Mouse (Mus musculus): ENCODE results near the gene Lyrm9. TPM values are rescaled to one million over a fixed set of nuclear protein-coding genes. Genes with fewer than 3 reads are reported as not detected.

Gene Lyrm9
- polyA plus RNA-seq, 1 experiment from 2014 or later = 11.1 TPM

DNA sequence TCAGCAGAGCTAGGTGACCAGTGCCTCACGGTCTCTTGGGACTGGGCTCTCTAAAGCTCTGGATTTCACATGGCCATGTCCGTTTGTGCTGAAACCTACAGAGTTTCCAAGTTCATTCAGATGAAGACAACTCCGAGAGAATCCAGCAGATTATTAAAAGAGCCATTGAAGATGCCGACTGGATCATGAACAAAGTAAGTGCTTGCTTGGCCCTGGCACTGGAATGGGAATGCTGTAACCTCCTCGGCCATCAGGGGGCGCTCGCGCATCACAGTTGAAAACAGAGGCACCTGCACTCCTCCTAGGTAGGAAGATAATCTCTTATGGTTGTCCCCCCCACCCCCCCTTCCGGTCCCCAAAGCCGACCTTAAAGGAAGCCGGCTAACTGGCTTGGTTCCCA, 11.6 kb downstream of the Lyrm9 start:
- H3K4me2 ChIP-seq = no peak overlapping the region
- no peak for ATAC-seq (ENCODE audit: insufficient number of reproducible peaks, insufficient read depth, low FRiP score, low TSS enrichment, low read depth)
- no peak overlapping the region for H3K9ac ChIP-seq
- 9% methylated on average over 11 of the region's 11 CpGs for WGBS
- no peaks in the 10 kb centered on the region for H3K9me3 ChIP-seq
- no peak overlapping the region for H3K27ac ChIP-seq
- 0 out of 2 replicates have a peak, but pooled peaks cover 6% of the 10 kb centered on the region for H3K36me3 ChIP-seq
- H3K4me1 ChIP-seq = peaks cover 7% of the 10 kb centered on the region; the same call in 1 of the 2 replicates
- H3K4me3 ChIP-seq = no peak overlapping the region
- H3K27me3 ChIP-seq = no peaks in the 10 kb centered on the region

DNA sequence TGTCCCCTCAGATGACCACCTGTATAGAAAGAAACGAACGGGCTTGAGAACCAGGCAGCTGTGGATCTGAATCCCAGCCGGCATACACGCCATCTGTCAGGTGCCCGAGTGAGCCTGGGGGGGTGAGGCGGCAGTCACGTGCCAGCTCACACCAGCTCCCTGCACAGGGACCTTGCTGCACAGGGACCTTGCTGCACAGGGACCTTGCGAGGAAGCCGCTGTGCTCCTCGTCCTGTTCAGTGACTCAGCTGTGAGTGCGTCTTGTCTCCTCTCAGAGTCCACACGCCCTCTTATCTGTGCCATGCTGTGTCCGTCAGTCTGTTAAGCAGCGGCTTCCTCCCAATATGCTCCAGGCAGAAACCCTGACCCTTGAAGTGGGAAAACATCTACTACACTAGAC, 13.1 kb downstream of the Lyrm9 start:
- Histone ChIP-seq H3K36me3 (0 out of 2 replicates have a peak, but pooled peaks cover 6% of the 10 kb centered on the region), H3K9me3 (no peaks in the 10 kb centered on the region), H3K27ac (no peak overlapping the region), H3K4me2 (no peak overlapping the region), H3K4me1 (0 out of 2 replicates have a peak, but pooled peaks cover 3% of the 10 kb centered on the region), H3K27me3 (no peaks in the 10 kb centered on the region), H3K4me3 (no peak overlapping the region), H3K9ac (no peak overlapping the region)
- ATAC-seq (ENCODE audit: insufficient number of reproducible peaks, insufficient read depth, low FRiP score, low TSS enrichment, low read depth) = no peak
- WGBS = 82% methylated on average over 14 of the region's 14 CpGs

DNA sequence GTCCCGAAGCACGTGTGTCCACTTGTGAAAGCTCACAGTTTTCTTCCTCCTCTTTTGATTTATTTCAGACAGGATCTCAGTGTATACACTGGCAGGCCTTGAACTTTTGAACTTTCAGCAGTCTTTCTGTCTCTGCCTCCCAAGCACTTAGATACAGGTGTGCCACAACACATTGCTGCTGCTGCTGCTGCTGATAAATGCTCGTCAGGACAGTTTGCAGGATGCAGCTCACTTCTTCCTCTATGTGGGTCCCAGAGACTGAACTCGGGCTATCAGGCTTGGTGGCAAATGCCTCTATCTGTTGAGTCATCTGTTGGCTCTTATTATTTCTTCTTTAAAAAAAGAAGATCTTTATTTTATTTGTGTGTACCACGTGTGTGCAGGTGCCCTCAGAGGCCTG, 13.8 kb downstream of the Lyrm9 start:
- WGBS = 82% methylated on average over 5 of the region's 5 CpGs
- Histone ChIP-seq H3K9ac (no peak overlapping the region), H3K27ac (no peak overlapping the region), H3K4me1 (0 out of 2 replicates have a peak, but pooled peaks cover 3% of the 10 kb centered on the region), H3K9me3 (no peaks in the 10 kb centered on the region), H3K4me3 (no peak overlapping the region), H3K4me2 (no peak overlapping the region), H3K36me3 (0 out of 2 replicates have a peak, but pooled peaks cover 6% of the 10 kb centered on the region), H3K27me3 (no peaks in the 10 kb centered on the region)
- no peak for ATAC-seq (ENCODE audit: insufficient number of reproducible peaks, insufficient read depth, low FRiP score, low TSS enrichment, low read depth)

DNA sequence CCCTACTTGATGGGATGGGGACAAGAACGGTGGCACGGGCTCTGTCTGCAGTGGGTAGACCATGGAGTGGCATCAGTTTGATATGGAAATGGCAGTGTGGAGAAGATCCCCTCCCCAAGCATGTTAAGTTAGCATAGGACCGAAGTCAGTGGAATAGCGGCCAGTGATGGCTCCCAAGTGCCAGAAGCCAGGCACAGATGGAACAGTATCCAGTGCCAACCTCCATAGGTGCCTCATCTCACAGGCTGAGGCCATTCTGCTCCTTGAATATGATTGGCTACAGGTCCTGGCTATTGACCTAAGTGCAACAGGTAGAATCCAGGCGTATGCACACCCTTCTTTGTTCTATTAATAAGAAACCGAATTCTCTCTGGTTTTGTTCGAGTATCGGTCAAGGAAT, 15.6 kb downstream of the Lyrm9 start:
- H3K36me3 ChIP-seq = 0 out of 2 replicates have a peak, but pooled peaks cover 6% of the 10 kb centered on the region
- no peaks in the 10 kb centered on the region for H3K9me3 ChIP-seq
- H3K4me3 ChIP-seq = no peak overlapping the region
- H3K27me3 ChIP-seq = no peaks in the 10 kb centered on the region
- no peak overlapping the region for H3K4me2 ChIP-seq
- 0 out of 2 replicates have a peak, but pooled peaks cover 3% of the 10 kb centered on the region for H3K4me1 ChIP-seq
- no peak overlapping the region for H3K27ac ChIP-seq
- no peak for ATAC-seq (ENCODE audit: insufficient number of reproducible peaks, insufficient read depth, low FRiP score, low TSS enrichment, low read depth)
- no peak overlapping the region for H3K9ac ChIP-seq
- 87% methylated on average over 8 of the region's 8 CpGs for WGBS

DNA sequence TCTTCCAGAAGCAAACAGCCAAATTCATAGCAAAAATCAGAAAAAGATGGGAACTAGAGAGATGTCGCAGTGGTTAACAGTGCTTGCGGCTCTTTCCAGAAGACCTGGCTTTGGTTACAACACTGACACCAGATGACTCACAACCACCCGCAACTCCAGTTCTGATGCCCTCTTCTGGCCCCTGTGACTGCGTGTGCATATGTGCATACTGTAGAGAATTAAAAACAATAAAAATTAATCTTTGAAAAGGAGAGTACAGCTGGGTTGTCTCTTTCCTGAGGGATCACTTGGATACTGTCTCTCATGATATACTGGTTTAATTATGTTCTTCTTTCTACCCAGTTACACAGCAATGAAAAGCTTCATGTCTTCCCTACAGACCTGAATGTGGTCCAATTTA, 20.2 kb downstream of the Lyrm9 start:
- H3K4me2 ChIP-seq = no peak overlapping the region
- no peaks in the 10 kb centered on the region for H3K27me3 ChIP-seq
- H3K9me3 ChIP-seq = no peaks in the 10 kb centered on the region
- ATAC-seq (ENCODE audit: insufficient number of reproducible peaks, insufficient read depth, low FRiP score, low TSS enrichment, low read depth) = no peak
- no peaks in the 10 kb centered on the region for H3K36me3 ChIP-seq
- H3K4me3 ChIP-seq = no peak overlapping the region
- H3K4me1 ChIP-seq = no peaks in the 10 kb centered on the region
- WGBS = 55% methylated on average over 4 of the region's 4 CpGs
- H3K27ac ChIP-seq = no peak overlapping the region
- no peak overlapping the region for H3K9ac ChIP-seq

DNA sequence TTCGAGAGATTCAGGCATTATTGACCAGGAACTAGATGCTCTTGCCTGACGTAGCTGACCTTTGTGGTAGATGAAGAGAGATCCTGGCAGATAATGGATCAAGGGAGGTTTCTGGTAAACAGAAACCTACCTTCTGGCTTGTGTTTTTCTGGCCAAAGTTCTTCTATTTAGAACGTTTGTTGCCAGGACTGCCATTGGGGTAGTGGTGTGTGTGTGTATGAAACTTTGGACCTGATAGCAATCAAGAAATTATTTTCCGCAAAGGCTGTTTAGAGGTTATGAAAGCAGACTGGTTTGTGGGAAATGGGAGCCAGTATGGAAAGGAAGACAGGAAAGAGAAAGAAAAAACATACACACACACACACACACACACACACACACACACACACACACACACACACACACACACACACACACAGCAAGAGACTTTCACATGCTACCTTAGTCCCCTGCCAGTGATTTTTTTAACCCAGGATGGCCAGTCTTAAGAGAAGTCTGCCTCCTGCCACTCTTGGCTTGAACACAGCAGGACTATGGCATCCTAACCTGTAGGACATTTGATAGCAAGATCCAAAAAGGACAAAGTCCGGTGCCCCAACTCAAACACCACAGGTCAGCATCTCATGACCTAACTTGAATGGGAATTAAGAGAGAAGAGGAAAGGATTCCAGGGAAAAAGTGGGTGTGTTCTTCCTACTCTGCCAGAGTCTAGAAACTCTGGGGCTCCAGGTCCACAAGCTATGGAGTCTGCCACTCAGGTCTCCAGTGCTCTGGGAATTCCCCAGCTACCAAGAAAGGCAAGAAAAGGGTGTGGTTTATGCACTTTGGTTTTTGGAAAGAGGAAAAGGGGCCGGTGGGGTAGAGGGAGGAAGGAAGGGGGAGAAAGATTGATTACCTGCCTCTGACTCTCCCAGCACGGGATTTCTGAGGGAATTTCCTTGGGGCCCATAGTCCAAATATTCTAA, 21.8 kb downstream of the Lyrm9 start:
- Histone ChIP-seq H3K4me3 (no peak overlapping the region), H3K4me2 (no peak overlapping the region), H3K27ac (no peak overlapping the region), H3K4me1 (no peaks in the 10 kb centered on the region), H3K27me3 (no peaks in the 10 kb centered on the region), H3K36me3 (no peaks in the 10 kb centered on the region), H3K9me3 (no peaks in the 10 kb centered on the region), H3K9ac (no peak overlapping the region)
- WGBS = 60% methylated on average over 7 of the region's 7 CpGs
- ATAC-seq (ENCODE audit: insufficient number of reproducible peaks, insufficient read depth, low FRiP score, low TSS enrichment, low read depth) = no peak

DNA sequence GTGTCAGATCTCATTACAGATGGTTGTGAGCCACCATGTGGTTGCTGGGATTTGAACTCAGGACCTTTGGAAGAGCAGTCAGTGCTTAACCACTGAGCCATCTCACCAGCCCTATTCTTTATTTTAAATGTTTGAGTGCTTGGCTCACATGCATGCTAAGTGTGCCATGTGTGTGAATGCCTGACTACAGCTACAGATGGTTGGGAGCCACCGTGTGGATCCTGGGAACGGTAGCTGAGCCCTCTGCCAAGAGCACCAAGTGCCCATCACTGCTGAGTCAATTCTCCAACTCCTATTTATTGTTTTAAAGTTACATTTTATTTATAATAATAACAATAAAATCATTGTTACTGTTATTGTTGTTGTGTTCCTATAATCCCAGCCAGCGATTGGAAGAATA, 23.5 kb downstream of the Lyrm9 start:
- Histone ChIP-seq H3K9me3 (no peaks in the 10 kb centered on the region), H3K4me1 (no peaks in the 10 kb centered on the region), H3K4me2 (no peak overlapping the region), H3K9ac (no peak overlapping the region), H3K27me3 (no peaks in the 10 kb centered on the region), H3K27ac (no peak overlapping the region), H3K4me3 (no peak overlapping the region), H3K36me3 (no peaks in the 10 kb centered on the region)
- WGBS = 92% methylated on average over 3 of the region's 3 CpGs
- no peak for ATAC-seq (ENCODE audit: insufficient number of reproducible peaks, insufficient read depth, low FRiP score, low TSS enrichment, low read depth)

DNA sequence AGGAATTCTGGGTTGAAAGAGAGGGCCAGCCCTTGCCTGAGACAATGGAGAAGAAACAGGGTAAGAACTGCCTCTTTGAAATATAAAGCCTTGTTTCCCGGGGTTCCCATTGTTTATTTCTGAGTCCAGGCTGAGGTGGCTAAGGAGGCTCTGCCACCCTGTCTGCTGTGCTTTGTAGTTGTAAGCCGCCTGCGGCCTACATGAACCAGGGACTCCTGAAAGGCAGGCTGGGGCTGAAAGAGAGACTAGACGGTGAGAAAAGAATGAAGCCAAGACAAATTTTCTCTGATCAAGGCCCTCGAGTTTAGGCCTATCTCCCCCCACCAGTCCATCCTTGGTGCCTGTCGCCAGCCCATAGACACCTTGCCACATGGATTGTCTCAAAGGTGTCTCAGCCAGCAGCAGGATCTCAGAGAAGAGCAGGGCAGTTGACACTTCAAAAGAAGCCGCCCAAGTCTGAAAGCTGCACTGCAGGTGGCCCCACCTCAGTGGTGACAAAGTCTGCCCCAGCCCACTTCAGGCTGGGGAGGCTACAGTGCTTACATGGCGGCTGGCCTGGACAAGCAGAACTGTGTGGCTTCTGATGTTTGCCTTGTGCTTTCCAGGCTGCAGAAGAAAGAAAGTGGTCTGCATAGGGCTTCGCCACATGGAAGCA, 25.0 kb downstream of the Lyrm9 start:
- Histone ChIP-seq H3K27me3 (no peaks in the 10 kb centered on the region), H3K4me1 (no peaks in the 10 kb centered on the region), H3K9me3 (no peaks in the 10 kb centered on the region), H3K4me3 (no peak overlapping the region), H3K36me3 (no peaks in the 10 kb centered on the region), H3K27ac (no peak overlapping the region), H3K4me2 (no peak overlapping the region), H3K9ac (no peak overlapping the region)
- ATAC-seq (ENCODE audit: insufficient number of reproducible peaks, insufficient read depth, low FRiP score, low TSS enrichment, low read depth) = no peak
- 38% methylated on average over 9 of the region's 9 CpGs for WGBS

DNA sequence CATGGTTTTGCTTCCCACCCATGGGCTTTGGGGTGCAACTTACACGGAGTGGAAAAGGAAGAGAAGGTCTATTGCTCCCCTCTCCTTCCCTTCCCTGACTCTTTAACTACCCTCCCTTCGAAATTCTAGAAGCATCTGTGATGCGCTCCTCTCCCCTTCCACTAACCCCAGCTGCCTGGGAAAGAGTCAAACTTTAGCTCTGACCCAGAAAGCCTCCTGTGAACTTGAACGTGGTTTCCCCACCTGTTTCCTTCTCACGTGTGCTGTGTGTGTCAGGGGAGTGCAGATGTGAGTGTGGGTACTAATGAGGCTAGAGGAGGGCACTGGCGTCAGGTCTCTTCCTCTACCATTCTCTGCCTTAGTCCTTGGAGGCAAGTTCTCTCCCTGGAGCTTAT, 25.5 kb downstream of the Lyrm9 start:
- 50% methylated on average over 6 of the region's 6 CpGs for WGBS
- no peak overlapping the region for H3K27ac ChIP-seq
- H3K4me3 ChIP-seq = no peak overlapping the region
- H3K4me1 ChIP-seq = no peaks in the 10 kb centered on the region
- no peak overlapping the region for H3K4me2 ChIP-seq
- no peaks in the 10 kb centered on the region for H3K9me3 ChIP-seq
- H3K9ac ChIP-seq = no peak overlapping the region
- H3K27me3 ChIP-seq = no peaks in the 10 kb centered on the region
- H3K36me3 ChIP-seq = no peaks in the 10 kb centered on the region
- no peak for ATAC-seq (ENCODE audit: insufficient number of reproducible peaks, insufficient read depth, low FRiP score, low TSS enrichment, low read depth)

DNA sequence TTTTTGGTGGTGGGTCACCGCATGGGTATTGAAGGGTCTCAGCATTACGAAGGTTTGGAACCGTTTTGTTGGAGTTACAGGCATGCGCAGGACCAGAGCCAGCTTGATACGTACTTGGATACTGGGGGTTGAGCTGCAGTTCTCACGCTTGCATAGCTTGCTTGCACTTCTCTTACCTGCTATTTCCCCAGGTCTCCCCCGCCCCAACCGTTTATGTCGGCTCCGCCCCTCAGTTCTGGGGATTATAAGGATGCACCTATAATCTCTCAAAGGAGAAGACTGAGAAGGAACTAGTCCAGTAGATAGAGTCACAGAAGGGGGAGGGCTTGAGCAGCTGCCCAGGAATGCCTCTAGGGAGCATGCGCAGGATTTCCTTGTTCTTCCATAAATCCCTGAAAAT, 26.1 kb downstream of the Lyrm9 start:
- H3K27ac ChIP-seq = no peak overlapping the region
- ATAC-seq (ENCODE audit: insufficient number of reproducible peaks, insufficient read depth, low FRiP score, low TSS enrichment, low read depth) = no peak
- WGBS = 81% methylated on average over 11 of the region's 11 CpGs
- H3K4me3 ChIP-seq = no peak overlapping the region
- H3K9me3 ChIP-seq = no peaks in the 10 kb centered on the region
- H3K36me3 ChIP-seq = no peaks in the 10 kb centered on the region
- no peak overlapping the region for H3K9ac ChIP-seq
- no peaks in the 10 kb centered on the region for H3K4me1 ChIP-seq
- H3K4me2 ChIP-seq = no peak overlapping the region
- no peaks in the 10 kb centered on the region for H3K27me3 ChIP-seq

DNA sequence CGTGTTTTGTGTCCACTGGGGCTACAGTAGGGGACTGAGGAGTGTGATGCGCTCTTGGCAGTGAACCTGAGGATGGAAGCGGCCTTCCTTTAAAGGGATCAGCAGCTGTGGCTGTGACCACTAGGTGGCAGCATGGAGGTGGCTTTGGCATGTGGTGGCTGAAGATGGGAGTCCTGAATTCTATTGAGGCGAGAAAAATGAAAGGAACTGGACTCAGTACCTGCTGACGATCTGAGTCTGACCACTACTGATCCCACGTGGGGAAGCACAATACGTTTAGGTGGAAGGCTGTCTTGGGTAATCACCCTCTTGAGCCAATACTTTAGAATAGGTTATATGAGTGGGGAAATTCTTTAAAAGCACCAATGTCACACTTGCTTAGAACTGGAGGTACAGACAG, 29.9 kb downstream of the Lyrm9 start:
- 11% methylated on average over 7 of the region's 7 CpGs for WGBS
- no peak for ATAC-seq (ENCODE audit: insufficient number of reproducible peaks, insufficient read depth, low FRiP score, low TSS enrichment, low read depth)
- no peaks in the 10 kb centered on the region for H3K36me3 ChIP-seq
- H3K9me3 ChIP-seq = no peaks in the 10 kb centered on the region
- H3K27me3 ChIP-seq = no peaks in the 10 kb centered on the region
- H3K9ac ChIP-seq = no peak overlapping the region
- H3K4me1 ChIP-seq = no peaks in the 10 kb centered on the region
- no peak overlapping the region for H3K27ac ChIP-seq
- no peak overlapping the region for H3K4me2 ChIP-seq
- H3K4me3 ChIP-seq = no peak overlapping the region

DNA sequence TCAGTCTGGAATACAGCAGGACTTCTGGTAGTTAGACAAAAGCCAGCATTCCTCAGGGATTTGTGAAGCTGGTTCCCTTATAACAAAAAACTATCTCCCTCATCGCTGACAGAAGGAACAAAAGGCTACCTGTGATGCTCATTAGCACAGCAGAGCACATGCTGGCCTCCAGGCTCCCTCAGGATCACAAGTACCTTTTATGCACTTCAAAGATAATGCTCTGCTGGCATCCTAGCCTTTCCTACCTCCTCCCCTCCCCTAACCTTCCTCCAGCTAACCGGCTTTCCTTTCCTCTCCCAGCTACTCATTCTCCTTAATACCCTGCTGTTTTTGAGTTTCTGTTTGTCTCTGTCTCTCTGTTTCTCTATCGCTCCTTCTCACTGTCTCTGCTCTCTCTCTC, 31.2 kb downstream of the Lyrm9 start:
- no peaks in the 10 kb centered on the region for H3K27me3 ChIP-seq
- no peak overlapping the region for H3K27ac ChIP-seq
- no peaks in the 10 kb centered on the region for H3K36me3 ChIP-seq
- H3K4me3 ChIP-seq = no peak overlapping the region
- H3K9ac ChIP-seq = no peak overlapping the region
- no peak for ATAC-seq (ENCODE audit: insufficient number of reproducible peaks, insufficient read depth, low FRiP score, low TSS enrichment, low read depth)
- H3K4me1 ChIP-seq = no peaks in the 10 kb centered on the region
- no peaks in the 10 kb centered on the region for H3K9me3 ChIP-seq
- WGBS = 5% methylated on average over 3 of the region's 3 CpGs
- no peak overlapping the region for H3K4me2 ChIP-seq
